Mouse (Mus musculus) ZHBTc4 (cell line): Measurements from ENCODE around the gene Glyr1.

Experiments
- DNase-seq: peaks from one replicate; pipeline ENCODE4 v3.0.0-alpha.2; 2011; ENCODE audit warnings: low read depth, low spot score

Gene Glyr1

DNA sequence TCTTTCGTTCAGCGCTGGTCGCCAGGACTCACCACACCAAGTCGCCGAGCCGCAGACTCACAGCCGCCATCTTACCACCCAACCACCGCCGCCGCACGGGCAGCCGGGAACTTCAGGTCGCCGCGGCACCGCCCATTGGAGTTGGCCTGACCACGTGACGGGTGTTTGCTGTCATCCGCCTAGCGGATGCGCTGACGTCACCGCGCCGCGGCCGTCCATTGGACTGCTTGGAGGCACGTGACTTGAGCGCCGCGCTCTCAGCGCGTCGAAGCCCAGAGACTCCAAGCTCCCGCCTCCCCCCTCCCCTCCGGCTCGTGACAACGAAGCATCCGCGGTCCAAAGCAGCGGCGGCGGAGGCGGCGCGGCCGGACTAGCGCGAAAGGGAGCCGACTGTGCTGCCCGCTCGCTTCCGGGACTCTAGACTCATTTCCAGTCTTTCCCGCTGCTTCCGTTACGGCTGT is at the start of gene Glyr1, which contains the start of gene Ubn1:
Gene Glyr1, minus strand, starts transcription at position 90 of the 461 bp plus-strand sequence.
Gene Ubn1, plus strand, starts transcription at position 284 of the 461 bp plus-strand sequence.
- DNase-seq = peak; percentile 100

GRCm38 (mm10) chr16:5096504-5096903 is 46.8 kb upstream of the Glyr1 start:
- no peak for DNase-seq

GRCm38 (mm10) chr16:5093285-5093684 is 43.6 kb upstream of the Glyr1 start:
- no peak for DNase-seq

DNA sequence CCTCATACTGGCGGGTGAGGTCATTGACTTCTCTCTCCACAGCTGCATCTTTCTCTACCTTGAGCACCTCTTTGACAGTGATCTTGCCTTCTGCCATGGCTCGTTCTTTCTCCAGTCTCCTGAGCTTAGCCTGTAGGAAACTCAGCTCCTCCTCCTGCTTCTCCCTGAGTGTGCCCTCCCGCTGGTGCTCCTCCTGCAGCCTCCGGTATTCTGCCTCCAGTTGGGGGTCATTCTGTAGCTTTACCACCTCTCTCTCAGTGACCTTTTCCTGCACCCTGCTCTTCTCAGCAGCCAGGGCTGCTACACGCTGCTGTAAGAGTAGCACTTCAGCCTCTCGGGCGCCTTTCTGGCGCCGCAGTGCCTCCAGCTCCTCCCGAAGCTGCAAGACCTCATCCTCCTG is 39.4 kb upstream of the Glyr1 start:
- peak; percentile 23 for DNase-seq

DNA sequence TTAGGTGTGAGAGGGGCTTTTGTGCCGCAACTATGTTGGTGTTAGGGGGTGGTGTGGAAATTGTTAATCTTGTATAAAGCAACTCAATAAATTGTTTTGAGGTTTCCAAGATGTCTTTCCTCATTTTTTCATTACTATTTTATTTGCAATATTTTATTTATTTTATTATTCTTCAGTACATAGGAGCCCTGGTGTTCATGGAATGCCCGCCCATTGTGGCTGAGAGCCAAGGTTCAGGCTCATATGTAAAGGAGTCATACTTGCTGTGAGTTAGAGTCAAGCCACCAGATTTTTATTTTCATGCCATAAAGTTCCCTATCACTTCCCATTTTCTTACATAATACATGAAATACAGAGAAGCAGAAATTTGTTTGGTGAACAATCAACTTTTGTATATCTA is 36.5 kb upstream of the Glyr1 start:
- no peak for DNase-seq

- DNase-seq = no peak
These were observed 35.5 kb upstream of the Glyr1 start for GRCm38 (mm10) chr16:5085196-5085595.

DNA sequence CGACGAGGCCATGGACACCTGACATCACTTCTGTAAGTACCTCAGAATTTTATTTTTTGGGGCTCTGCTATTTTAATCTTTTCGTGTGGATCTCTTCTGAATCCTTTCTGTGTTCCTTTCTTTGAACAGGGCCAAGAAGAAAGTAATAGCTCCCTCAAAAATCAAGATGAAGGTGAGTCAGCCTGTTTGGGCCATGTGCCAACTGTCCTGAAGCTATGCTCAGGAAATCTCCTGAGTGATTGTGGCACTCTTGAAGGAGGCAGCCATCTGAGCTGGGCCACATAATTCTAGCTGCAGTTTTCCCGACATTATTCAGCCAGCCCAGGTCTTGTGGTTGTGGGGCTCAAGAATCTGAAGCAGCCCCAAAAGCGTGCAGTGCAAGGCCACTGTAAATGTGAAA is 24.7 kb upstream of the Glyr1 start:
- no peak for DNase-seq

- DNase-seq = no peak
These were observed 22.3 kb upstream of the Glyr1 start for GRCm38 (mm10) chr16:5071974-5072373.

GRCm38 (mm10) chr16:5070321-5070720 is 20.7 kb upstream of the Glyr1 start:
- no peak for DNase-seq

DNA sequence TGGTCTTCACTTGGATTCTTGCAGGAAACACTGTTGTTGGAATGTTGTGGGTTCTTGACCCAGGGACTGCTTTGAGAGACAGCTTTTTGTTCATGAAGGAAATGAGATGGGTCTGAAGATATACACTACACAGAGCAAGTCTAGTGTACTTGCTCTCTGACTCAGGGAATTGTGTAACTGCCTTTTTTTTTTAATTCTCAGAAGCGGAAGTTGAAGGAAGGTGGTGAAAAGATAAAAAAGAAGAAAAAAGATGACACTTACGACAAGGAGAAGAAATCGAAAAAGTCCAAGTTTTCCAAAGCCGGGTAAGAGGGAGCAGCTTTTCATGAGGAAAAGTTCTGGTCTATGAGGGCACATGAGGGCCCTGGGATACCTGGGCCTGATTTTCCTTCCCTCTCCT is 13.8 kb upstream of the Glyr1 start:
- DNase-seq = no peak

DNA sequence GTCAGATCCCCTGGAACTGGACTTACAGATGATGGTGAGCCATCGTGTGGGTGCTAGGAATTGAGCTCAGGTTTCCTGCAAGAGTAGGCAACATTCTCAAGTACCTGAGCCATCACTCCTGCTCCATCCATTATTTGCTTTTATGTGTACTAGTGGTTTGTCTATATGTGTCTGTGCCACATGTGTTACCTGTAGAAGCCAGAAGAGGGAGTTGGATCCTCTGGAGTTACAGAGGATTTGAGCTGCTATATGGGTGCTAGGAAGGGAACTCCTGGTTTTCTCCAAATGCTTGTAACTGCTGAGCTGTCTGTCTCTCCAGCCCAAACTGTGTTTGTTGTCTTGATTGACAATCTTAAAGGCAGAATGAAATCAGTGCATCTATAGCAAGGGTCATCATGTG is 8.5 kb upstream of the Glyr1 start:
- peak; percentile 64 for DNase-seq

GRCm38 (mm10) chr16:5050251-5051110 is 818 bp upstream of the Glyr1 start:
- peak; percentile 71 for DNase-seq

DNA sequence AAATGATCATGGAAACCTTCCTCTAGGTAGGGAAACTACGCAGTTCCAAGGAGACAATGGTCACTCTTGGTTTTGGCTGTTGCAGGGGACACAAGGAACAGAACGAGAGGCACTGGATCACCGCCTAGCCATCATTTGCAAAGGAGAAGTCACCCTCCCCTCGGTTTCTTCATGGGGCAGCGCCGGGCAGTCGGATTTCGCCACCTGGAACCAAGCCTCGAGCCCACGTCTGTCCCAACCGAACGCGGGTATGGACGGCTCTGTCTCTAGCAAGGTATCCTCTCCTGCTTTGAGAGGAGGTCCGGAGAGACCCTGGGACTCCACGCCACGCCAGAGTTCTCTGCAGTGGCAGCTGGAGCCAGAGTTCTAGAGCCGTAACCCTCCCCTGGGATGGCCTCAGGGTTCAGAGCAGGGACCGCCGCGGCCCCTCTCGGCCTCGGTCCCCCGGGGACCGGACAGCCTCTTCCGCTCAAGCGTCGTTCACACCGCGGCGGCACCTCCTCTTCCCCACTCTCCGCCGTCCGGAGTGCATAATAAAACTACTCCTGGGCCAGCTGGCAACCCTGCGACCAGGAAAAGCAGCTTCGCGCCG is 385 bp downstream of the Glyr1 start:
- DNase-seq = peak; percentile 2

DNA sequence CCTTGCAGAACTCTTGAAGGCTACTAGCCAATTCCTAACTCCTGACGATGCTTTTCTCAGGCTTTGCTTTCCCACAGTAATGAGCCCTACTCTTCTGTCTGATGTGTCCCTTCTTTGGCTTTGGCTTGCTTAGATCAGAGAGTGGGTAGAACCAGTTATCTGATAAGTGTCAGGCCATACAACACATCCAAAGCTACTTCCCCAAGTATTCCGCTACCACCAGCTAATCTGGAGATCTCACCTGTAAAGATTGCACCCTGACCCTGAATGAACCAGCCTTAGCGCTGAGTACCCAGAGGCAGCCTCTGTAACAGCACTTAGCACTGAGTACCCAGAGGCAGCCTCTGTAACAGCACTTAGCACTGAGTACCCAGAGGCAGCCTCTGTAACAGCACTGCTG is 4.3 kb downstream of the Glyr1 start:
- DNase-seq = no peak

DNA sequence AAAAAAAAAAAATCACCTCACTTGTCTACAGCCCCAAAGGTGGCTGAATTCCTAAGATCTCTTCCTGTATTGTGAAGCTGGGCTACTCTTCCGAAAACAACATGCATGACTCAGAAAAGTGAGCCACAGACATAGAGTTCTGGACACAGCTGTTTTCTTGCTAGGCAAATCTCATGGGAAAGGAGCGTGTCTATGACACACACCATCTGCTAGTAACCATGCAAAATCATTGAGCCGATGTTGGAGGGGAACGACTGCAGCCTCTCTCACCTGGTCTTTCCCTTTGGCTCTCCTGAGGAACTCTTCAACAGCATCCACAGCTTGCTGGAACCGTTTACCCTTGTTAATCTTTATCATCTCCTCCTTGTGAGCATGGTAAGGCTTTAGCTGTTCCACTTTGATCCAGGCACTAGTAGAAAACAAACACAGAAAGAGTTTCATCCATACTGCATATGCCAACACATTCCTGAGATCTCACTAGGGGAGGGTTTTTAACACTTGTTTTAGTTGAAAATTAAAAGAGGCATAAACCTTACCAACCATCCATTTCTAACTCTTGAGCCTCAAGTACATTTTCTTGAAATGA is 12.9 kb downstream of the Glyr1 start:
- DNase-seq = no peak

- no peak for DNase-seq
These were observed 14.1 kb downstream of the Glyr1 start for GRCm38 (mm10) chr16:5035591-5035990.

- no peak for DNase-seq
These were observed 19.8 kb downstream of the Glyr1 start for GRCm38 (mm10) chr16:5029847-5030246.

GRCm38 (mm10) chr16:5024021-5024420 is 25.6 kb downstream of the Glyr1 start:
- no peak for DNase-seq

GRCm38 (mm10) chr16:5014578-5014977 is 35.1 kb downstream of the Glyr1 start:
- DNase-seq = no peak

- DNase-seq = peak; percentile 100
These were observed 36.4 kb downstream of the Glyr1 start, which contains the start of gene Rogdi for GRCm38 (mm10) chr16:5013054-5013838. TSS of gene Rogdi (minus strand) at chr16:5013553.
